Mouse (Mus musculus): ENCODE results near the gene Rap1gap.

Gene Rap1gap

DNA sequence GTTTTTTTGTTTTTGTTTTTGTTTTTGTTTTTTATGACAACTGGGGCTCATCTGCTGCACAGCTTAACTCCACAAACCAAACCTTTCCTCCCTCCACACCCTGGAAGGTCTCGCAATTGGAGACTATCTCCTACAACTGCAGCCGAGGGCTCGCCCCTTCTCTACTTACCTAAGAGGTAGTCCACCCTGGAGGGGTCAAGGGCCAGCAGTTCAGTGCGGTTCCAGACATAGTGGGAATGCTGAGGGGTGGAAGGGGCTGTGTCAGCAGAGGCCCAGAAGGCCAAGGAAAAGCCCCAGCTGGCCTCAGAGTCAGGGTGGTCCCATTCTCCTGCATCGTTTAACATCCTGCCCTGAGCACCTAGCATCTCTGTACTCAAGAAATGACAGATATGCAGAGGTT lies 83.1 kb downstream of the Rap1gap start:
- DNase-seq (ENCODE audit: low read depth) = no peak

DNA sequence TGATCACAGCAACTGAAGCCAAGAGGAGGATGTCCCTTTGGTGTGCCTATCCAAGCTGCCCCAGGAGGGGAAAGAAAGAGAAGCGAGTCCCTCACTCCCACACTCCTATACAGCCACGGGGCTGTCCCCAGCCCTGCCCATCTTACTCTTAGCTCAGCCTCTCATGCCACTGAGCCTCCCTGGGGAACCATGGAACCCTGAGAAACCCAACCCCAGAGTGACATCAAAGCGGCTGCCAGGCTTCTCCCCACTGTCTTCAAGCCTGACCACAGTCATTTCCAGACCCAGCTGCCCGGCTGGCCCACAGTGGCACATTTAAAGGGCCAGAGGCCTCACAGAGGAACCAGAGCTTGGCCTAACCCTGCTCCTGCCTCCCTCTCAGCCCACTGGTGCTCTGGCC lies 84.2 kb downstream of the Rap1gap start:
- no peak for DNase-seq (ENCODE audit: low read depth)

DNA sequence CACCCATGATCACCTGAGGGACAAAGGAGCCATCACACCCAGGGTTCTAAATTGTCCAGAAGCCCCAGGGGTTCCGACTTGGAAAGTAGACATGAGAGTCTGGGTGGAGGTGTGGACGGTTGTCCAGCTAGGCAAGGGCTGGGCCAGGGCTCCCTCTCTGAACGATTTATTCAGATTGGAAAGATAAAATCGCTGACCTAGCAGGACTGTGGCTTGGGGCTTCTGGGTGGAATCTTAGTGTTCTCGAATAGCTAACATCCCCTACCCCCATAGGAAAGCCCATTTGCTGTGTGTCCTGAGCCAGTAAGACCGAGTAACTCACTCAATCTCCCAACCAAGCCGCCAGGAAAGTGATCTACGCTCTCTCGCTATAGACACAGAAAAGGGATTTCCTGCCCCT lies 85.2 kb downstream of the Rap1gap start:
- no peak for DNase-seq (ENCODE audit: low read depth)

DNA sequence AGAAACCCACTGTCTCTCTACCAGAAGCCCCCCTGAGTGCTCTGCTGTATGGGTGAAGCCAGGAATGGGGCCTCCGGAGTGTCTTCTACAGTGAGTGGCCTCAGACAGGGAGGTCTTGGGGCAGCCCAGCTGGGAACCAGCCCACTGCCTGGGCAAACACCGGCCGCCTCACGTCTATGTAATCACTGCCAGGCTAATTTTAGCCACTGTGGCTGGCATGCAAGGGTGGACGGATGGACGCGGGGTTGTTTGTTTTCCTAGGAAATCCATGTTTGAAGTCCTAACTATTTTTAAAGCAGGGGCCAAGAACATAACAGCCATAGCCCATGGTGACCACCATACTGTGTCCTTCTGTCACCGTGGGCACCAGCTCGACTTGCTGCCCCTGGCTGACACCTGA lies 85.6 kb downstream of the Rap1gap start:
- DNase-seq (ENCODE audit: low read depth) = no peak

DNA sequence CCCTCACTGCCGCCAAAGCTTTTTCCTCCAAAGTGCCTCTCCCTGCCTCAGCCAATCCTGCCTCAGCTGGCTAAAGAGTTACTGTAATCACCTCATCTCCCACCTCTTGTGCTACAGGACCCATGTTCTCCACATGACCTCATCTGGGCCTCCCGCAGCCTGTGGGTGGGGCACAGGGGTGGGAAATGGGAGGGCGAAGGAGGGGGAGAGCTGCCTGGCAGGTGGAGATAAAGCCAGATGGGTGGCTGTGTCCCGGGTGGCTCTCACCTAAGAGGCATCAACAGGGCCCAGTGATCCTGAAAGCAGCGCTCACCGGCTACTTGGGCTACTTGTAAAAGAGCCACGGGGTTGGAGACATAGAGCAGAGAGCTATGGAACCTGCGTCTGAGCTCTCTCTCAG lies 86.8 kb downstream of the Rap1gap start:
- peak; percentile 89 for DNase-seq (ENCODE audit: low read depth)

DNA sequence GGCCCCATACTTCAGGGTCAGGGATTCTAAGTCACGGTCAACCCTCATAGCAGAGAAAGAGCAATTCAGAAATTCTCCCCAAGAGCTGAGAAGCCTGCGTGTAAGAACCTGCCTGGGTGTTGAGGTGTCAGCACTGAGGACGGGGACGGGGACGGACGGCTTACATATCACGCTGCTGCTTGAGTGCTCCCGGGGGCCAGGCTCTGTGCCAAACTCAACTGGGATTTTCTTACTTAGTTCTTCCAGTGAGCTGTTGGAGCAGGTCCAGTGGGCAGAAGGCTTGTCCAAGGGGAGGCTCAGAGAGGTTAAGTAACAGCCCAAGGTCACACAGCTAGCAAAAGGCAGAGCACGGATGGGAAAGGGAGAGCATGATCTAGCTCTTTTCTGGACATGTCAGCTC lies 87.2 kb downstream of the Rap1gap start:
- DNase-seq (ENCODE audit: low read depth) = peak; percentile 28

DNA sequence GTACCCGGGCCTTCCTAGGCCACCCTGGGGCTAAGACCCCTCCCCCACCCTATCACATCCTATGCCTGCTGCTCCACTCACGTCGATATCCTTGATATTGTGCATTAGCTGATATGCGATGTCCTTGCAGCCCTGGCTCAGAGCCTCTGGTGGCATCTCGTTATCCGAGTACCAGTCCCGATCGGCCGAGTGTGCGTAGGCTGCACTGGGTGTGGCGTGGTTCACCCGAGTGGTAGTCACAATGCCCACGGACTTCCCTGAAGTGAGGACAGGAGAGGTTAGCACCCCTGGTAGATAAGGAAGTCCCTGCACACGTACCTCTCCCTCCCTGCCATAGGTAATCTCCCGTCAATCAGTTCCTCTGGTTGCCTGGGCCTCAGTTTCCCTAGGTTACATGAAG lies 87.9 kb downstream of the Rap1gap start:
- DNase-seq (ENCODE audit: low read depth) = no peak

DNA sequence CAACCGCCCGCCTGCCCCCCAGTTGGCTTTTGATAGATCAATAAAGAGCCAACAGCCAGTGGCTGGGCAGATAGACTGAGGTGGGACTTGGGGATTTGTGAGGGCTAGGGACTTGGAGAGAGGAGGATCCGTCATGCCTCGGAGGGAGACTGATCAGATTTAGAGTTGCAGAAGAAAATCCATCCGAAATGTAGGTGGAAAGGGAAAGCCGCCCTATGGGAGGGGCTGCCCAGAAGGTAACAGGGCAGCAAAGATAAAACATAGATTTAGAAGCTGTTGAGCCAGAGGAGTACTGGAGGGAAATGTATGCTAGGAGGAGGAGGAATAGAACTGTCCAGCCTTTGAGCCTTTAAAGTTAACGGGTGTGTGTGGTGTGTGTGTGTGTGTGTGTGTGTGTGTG lies 88.7 kb downstream of the Rap1gap start:
- no peak for DNase-seq (ENCODE audit: low read depth)

DNA sequence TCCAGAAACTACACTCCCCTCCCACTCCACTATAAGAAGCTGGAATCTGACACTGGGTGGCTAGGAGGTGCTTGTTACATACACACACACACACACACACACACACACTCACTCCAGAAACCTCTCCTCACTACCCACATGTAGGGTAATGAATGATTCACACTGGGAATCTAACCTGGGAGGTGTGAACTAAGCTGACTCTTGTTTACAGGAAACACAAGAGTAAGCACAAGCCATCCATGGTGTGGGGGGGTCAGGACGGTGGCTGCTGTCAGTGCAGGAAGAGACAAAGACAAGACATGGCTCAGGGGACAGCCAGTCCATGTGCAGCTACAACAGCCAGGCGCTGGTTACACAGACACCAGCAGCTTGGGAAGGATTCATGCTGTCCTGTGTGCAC lies 89.9 kb downstream of the Rap1gap start:
- DNase-seq (ENCODE audit: low read depth) = no peak

DNA sequence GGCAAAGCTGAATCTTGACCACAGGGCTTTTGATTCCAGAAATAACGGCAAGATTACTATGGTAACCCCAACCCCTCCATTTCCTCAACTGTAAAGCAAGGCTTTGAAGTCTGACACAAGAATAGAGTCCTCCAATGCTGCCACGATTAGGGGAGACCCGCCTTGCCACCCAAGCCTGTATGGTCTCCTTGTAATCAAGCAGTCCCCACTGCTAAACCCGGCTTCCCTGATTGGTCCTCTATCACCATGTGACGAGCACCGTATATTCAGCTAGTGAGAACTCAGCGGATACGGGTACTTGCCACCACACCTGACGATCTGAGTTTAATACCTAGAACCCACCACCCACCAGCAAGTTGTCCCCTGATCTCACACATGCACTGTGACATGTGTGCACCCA lies 98.4 kb downstream of the Rap1gap start:
- no peak for DNase-seq (ENCODE audit: low read depth)

DNA sequence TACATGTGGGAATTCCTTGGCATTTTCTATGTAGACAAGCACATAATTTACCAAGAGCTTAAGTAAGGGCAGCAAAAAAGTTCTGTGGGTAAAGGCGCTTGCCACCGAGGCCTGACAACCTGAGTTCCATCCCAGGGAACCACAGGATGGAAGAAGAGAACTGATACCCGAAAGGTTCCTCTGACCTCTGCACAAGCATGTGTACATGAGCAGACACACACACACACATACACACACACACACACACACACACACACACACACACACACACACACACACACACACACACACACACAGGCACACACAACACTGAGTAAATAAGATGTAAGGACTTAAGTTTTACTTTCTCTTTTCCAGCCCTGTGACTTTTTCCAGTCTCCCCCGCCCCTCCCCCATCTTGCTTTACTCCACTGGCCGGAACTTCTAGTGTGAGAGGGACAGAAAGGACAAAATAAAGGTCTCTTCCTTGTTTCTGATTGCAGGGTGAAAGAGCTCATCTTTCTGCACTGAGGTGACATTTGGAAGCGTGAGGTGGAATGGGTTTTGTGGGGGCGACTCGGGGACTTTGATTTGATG lies 99.5 kb downstream of the Rap1gap start:
- DNase-seq (ENCODE audit: low read depth) = no peak

DNA sequence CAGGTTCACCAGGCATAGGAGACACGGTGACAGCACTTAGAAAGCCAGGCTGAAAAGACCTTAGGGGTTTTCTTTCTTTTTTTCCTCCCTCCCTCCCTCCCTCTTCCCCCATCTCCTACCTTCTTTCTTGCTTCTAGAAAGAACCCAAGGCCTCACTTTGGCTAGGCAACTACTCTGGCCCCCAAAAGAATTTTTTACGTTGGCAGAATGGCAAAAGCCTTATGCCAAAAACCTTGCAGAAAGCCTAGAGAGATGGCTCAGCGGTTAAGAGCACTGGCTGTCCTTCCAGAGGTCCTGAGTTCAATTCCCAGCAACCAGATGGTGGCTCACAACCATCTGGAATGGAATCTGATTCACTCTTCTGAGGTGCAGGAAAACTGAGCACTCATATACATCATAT lies 100.1 kb downstream of the Rap1gap start:
- no peak for DNase-seq (ENCODE audit: low read depth)

DNA sequence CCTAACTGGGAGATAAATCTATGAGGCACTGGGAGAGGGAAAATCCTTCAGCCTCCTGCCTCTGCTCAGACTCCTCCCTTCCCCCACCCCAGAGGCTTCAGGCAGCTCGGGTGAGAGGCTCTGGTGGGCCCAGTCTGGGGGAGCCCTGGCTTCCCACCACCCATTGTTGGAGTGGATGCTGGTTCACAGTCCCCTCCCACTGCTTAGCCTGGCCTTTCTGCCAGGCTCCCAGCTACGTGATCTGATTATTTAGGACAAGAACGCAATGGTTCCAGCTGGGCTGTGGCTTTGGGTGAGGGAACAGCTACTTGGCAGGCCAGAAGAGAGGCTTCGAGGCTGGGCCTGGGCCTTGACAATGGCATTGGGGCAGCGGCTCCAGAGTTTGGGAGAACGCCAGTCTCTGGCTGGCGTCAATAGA lies 101.0 kb downstream of the Rap1gap start:
- no peak for DNase-seq (ENCODE audit: low read depth)

DNA sequence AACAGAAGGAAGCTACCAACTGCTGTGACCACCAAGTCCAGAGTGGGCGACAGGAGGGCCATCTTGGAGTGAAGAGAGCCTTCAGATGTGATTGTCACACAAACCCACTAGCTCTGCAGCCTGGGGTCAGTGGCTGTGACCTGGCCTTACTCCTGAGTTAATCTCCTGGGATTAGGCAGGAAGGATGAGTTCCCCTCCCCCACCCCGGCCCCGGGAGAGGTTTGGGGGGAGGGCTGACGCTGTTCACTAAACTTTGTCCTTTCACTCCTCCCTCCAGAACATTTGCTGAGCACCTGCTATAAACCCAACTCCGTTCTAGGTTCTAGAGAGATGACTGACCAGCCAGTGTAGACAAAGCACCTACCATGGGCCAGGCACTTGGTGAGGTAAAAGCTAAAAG lies 101.8 kb downstream of the Rap1gap start:
- no peak for DNase-seq (ENCODE audit: low read depth)

DNA sequence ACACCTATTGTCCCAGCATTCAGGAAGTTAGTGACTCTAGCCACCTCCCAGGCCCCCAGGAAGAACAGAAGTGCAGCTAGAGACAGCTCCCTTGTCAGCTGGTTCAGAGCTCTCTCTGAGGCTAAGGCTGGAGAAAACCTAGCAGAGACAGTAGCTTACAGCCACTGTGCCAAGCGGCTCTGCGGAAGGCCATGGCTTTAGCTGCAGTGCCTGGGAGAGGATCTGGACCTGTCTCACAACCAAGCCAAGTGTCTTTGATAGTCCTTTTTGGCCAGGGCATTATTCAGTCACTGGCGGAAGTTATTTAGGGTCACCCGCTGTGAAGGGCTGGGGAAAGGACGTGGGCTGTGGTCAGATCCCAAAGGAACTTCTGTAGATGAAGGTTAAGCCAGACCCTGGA lies 103.9 kb downstream of the Rap1gap start:
- DNase-seq (ENCODE audit: low read depth) = no peak

DNA sequence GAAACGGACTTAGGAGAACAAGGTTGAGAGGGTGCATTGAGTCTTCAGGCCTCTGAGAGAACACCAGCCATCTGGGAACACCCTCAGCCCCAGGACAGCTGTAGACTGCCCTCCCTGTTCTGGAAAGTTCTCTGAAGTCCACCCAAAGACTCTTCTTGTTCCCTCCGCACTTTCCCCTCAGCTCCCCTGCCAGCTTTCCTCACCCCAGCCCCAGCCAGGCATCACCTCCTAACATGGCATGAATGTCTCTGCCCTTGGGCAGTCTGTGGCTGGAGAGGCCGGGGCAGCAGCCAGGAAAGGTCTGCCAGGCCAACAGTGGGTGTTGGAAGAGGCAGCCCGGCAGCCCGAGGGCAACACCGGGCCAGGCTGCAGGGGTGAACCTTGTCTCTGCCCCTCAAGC lies 104.3 kb downstream of the Rap1gap start:
- no peak for DNase-seq (ENCODE audit: low read depth)

DNA sequence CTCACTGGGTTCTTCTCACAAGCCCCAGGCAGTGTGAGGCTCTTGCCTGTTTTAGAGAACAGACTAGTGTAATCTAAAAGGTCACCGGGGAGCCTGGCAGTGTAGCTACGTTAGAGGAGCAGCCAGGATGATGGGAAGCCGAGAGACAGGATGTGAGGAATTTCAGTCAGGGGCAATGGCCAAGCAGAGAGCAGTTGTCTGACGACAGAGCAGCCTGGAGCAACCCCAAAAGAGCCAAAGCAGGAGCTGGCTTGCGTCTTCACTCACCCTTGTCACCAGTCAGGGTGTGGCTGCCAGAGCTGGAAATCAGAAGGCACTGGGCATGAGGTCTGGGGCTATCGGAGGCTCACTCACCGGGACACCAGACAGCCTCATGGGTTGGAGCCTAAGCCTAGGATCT lies 105.1 kb downstream of the Rap1gap start:
- no peak for DNase-seq (ENCODE audit: low read depth)

DNA sequence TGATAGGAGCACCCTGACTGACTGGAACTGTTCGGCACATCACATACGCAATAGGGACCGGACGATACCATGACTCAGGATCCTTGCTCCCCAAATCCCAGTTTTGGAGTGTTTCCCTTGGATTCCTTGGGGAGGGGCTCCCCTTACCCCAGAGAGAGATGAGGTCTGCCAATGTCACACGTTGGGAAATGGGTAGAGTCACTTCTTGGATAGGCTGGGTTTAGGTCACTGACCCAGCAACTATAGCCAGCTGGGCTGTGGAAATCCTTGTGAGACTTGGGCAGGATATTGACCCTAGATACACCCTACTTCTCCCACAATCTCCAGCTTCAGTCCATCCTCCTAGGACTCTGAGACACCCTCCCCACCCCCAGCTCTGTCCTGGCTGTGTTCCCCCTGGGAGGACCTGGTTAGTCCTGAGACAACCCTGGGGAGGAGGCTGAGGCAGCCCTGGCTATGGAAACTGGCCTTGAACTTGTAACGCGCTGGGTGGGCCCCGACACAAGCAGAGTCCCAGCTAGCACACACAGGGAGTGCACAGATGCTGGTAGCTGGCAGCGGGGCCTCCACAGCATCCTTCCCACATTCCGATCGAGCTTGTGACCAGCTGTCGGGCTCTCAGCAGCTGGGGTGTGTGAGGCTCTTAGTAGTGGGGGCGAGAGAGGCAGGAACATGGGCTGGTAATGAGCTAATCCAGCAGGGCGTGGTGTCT lies 106.5 kb downstream of the Rap1gap start:
- DNase-seq (ENCODE audit: low read depth) = no peak

DNA sequence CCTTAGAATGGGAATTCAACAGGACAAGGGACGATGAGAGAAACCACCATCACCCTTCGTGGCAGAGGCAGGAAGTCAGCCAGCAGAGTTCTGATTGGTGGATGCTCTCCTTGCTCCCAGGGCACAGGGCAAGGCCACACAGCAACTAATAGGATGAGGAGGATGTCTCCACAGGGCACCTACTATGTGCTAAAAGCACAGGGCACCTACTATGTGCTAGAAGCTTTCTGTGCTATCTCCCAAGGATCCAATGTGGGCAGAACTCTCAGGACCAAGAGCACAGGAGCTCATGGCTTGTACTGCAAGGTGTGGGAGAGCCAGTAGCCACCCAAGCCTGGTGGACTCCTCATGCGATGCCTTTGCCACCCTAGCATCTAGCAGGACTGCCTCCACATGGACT lies 107.2 kb downstream of the Rap1gap start:
- DNase-seq (ENCODE audit: low read depth) = no peak

DNA sequence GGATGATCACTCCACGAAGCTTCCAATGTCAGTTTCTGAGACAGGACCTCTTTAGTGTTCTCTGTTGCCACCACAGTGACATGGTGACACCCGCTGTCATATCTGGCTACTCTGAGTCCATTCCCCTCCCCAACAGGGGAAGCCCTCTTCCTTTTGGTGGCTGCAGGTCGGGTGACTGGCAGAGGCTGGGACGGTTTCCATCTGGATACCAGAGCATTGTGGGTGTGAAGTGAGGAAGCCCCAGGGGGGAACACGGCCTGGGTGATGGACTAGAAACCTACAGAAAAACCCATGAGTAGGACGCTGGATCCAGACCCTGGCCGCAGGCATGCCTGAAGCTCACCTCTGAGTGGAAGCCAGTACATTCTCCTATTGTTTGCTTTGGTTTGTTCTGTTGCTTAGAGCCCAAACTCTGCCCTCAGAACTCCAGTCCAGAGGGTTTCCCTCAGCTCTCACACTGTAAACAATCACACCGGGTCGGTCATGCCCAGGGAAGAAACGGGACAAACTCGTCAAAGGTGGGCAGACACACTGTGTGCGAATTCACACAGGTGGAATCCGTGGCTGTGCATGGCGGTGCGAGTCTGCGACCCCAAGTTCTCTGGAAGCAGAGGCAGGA lies 108.0 kb downstream of the Rap1gap start:
- DNase-seq (ENCODE audit: low read depth) = no peak

DNA sequence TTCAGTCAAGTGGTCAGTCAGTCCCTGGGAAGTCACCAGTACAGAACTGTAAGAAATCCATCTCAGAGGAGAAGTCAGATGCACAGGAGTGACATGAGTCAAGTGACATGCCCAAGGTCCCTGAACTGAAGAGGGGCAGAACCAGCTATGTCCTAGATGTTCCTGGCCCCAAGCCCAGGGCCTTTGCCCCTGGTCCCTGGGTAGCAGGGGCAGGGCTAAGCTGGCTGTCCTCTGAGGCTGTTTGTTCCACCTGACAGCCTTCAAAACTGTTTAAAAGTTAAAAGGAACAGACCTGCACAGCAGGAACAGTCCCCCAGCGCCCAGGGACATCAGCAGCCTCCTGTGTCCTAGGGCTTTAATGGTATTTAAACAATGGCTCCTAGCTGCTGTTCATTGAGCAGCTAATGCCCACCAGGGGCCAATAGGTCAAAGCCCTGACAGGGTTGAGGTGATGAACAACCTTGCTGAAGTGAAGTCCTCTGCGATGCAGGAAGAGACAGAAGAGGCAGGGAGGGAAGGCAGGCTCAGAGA lies 108.9 kb downstream of the Rap1gap start:
- no peak for DNase-seq (ENCODE audit: low read depth)

DNA sequence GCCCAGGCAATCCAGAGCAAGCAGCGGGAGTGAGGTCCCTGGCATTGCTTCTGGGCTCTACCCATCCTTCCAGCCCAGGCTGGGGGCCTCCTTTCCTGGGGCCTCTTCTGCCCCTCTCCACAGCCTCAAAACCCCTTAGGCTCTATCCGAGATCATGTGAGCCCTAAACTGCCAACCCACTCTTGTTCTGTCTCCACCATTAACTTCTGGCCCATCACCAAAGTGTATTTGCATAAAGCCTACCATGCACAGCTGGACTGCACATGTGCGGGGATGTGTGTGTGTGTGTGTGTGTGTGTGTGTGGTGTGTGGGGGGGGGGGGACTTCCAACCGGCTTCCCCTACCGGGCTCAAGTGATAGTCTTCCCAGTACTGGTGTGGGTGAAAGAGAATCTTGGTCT lies 109.5 kb downstream of the Rap1gap start:
- DNase-seq (ENCODE audit: low read depth) = no peak

DNA sequence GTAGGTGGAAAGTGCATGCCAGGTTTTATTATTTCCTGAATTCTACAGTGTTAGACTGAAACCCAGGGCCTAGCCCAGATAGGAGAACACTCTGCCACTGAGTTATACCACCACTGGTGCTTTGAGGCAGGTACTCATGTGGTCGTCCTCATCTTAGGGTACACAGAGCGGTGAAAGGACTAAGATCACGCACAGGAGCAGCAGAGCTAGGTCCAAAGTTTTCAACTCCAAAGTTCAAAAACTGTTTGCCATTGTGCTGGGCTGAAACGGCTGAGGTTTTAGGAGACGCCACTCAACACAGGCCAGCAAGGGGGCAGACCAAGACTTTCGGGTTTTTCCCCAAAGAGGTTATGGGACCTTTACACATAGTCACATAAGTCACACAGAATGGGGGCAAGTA lies 110.0 kb downstream of the Rap1gap start:
- no peak for DNase-seq (ENCODE audit: low read depth)

DNA sequence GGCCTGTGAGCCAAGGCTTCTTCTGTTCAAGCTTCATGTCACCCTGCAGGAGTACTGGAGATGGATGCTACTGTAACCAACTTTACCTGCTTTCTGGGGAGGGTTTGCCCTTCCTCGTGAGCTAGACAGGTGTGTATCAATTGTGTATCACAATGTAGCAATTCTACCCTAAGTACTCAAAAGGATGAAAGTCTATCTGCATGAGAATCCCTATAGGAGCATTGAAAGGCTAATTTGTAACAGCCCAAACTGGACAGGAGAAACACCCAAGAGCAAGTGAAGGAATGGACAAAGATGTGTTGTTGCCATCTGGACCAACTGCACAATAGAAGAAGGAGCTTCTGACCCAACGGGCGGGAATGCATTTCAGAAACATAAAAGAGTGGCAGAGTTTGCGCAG lies 113.3 kb downstream of the Rap1gap start:
- no peak for DNase-seq (ENCODE audit: low read depth)
